Mouse (Mus musculus) liver, adult 2 months (tissue): ENCODE results near the gene Tmem95.

Experiments used
- CTCF ChIP-seq: fragments of 200-500 bp; IDR thresholded peaks from 2 replicates; pipeline ENCODE4 v1.5.1; 2011; ENCODE audit warnings: low read depth, low read length, control low read depth
- POLR2A ChIP-seq: fragments of 200-500 bp; IDR thresholded peaks from 2 replicates; pipeline ENCODE4 v1.6.1; 2011; ENCODE audit warnings: low read length, control low read depth; ENCODE audit not compliant: insufficient read depth; ENCODE audit errors: extremely low read depth

- no peak for TF ChIP-seq POLR2A
- no peak for TF ChIP-seq CTCF
These were observed 49.7 kb upstream of the Tmem95 start for GRCm38 (mm10) chr11:69927501-69927900.
